Mouse (Mus musculus) neural tube, embryonic 14.5 days (tissue): ENCODE measurements at regions not wholly inside any gene's neighbourhood (a gene's known extent, or its start where the extent isn't known, plus 50 kb on each side); places are given as distances from the start of the nearest gene placed in this dataset.
A peak's percentile ranks its signal among the peaks of the same experiment; 100 is the strongest.

Source experiments
- ATAC-seq: fragments of 200-750 bp; cut with Nextera tagmentation; 2 replicates; pipeline ENCODE4 v1.8.0; 2017; ENCODE audit warnings: low read depth, mild to moderate bottlenecking, moderate TSS enrichment, moderate library complexity
- H3K27ac ChIP-seq: fragments of 300-500 bp; sonication (generic); 2 replicates; pipeline ENCODE4 v1.5.1; 2014; ENCODE audit warnings: low read depth, mild to moderate bottlenecking, control low read depth, low read length, moderate library complexity, mixed read lengths
- H3K27me3 ChIP-seq: fragments of 300-500 bp; sonication (generic); 2 replicates; pipeline ENCODE4 v1.6.1; 2014; ENCODE audit warnings: low read length; ENCODE audit not compliant: control insufficient read depth, insufficient read depth
- H3K36me3 ChIP-seq: fragments of 300-500 bp; sonication (generic); 2 replicates; pipeline ENCODE4 v1.6.1; 2014; ENCODE audit warnings: low read length, mixed read lengths; ENCODE audit not compliant: control insufficient read depth, insufficient read depth
- H3K4me1 ChIP-seq: fragments of 300-500 bp; sonication (generic); 2 replicates; pipeline ENCODE4 v1.6.1; 2014; ENCODE audit warnings: low read length; ENCODE audit not compliant: control insufficient read depth, insufficient read depth
- H3K4me2 ChIP-seq: fragments of 300-500 bp; sonication (generic); 2 replicates; pipeline ENCODE4 v1.6.1; 2014; ENCODE audit warnings: mild to moderate bottlenecking, low read depth, low read length, control low read depth
- H3K4me3 ChIP-seq: fragments of 300-500 bp; sonication (generic); 2 replicates; pipeline ENCODE4 v1.5.1; 2014; ENCODE audit warnings: low read depth, low read length, control low read depth, mixed read lengths
- H3K9ac ChIP-seq: fragments of 300-500 bp; sonication (generic); replicated peaks from 2 replicates; pipeline ENCODE4 v1.6.1; 2014; ENCODE audit warnings: low read depth, mild to moderate bottlenecking, control low read depth, low read length, mixed read lengths
- H3K9me3 ChIP-seq: fragments of 300-500 bp; sonication (generic); 2 replicates; pipeline ENCODE4 v1.6.1; 2016; ENCODE audit warnings: low read length; ENCODE audit not compliant: control insufficient read depth
- WGBS: fragments of 180-500 bp; shearing (Covaris S2); extraction: QIAGEN DNeasy Blood & Tissue Kit; methylation state at CpG from one replicate; pipeline ENCODE4 v1.1.7; 2014; 5-methylcytosine and 5-hydroxymethylcytosine counted together

DNA sequence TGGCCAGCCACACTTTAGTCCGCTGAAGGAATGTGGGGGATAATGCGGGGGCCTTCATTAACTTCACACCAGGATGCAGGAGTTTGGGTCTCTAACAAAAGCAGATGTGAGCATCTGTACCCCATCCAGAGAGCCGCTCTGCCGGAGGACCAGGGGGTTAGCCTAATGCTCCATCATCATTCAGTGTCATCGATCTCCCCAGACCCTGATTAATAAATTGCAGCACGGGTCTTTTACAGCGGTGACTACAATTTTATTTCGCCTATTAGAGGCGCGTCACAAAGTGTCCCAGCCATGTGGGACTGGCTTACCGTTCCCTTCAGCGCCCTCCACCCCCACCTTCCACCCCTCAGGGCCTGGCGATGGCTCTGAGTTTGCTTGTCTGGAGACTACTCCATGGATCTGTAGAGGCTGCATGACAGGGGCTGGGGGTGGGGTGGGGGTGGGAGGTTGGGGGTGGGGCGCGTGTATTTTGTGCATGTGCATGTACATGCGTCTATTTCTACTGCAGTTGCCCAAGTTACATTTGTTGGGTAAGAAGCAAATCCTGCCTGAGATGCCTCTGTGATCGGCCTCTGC lies 1560.8 kb upstream of the Gulo start:
- H3K9ac ChIP-seq = no peak overlapping the region
- no peaks in the 10 kb centered on the region for H3K36me3 ChIP-seq
- 15% methylated on average over 17 of the region's 17 CpGs for WGBS
- no peak overlapping the region; the same call in 1 of the 2 replicates for H3K4me2 ChIP-seq
- H3K9me3 ChIP-seq = no peaks in the 10 kb centered on the region
- no peak overlapping the region for H3K4me3 ChIP-seq
- H3K4me1 ChIP-seq = peaks cover 7% of the 10 kb centered on the region; the same call in 1 of the 2 replicates
- ATAC-seq = peak; percentile 61; the same call in 1 of the 2 replicates
- no peak overlapping the region for H3K27ac ChIP-seq
- no peaks in the 10 kb centered on the region for H3K27me3 ChIP-seq

- Histone ChIP-seq H3K9ac (no peak overlapping the region), H3K4me1 (peaks cover 7% of the 10 kb centered on the region; the same call in 1 of the 2 replicates), H3K27ac (no peak overlapping the region), H3K4me3 (no peak overlapping the region), H3K27me3 (no peaks in the 10 kb centered on the region), H3K4me2 (peak overlapping the region; percentile 11; the same call in 1 of the 2 replicates), H3K36me3 (no peaks in the 10 kb centered on the region), H3K9me3 (no peaks in the 10 kb centered on the region)
- ATAC-seq = peak; percentile 68
- WGBS = 17% methylated on average over 22 of the region's 22 CpGs
Measured at GRCm38 (mm10) chr14:67568896-67569743, 1560.1 kb upstream of the Gulo start.

DNA sequence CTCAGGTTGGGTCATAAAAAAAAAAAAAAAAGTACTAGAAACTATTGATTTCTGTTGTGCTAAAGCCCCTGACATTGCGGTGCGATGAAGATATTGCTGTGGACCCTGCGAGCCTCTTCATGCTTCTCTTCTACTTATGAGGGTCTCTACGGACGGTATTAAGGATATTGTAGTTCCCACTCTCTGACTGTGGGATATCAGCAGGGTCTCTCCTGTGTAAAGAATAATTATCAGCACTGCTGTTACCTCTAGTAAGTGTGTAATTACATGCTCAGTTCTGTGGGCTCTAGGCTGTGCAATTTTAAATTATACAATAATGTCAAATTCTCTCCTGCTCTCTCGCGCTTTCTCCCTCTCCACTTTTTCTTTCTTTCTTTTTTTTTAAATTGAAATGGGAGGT lies 1545.9 kb upstream of the Gulo start:
- ATAC-seq = peak; percentile 62; the same call in 1 of the 2 replicates

DNA sequence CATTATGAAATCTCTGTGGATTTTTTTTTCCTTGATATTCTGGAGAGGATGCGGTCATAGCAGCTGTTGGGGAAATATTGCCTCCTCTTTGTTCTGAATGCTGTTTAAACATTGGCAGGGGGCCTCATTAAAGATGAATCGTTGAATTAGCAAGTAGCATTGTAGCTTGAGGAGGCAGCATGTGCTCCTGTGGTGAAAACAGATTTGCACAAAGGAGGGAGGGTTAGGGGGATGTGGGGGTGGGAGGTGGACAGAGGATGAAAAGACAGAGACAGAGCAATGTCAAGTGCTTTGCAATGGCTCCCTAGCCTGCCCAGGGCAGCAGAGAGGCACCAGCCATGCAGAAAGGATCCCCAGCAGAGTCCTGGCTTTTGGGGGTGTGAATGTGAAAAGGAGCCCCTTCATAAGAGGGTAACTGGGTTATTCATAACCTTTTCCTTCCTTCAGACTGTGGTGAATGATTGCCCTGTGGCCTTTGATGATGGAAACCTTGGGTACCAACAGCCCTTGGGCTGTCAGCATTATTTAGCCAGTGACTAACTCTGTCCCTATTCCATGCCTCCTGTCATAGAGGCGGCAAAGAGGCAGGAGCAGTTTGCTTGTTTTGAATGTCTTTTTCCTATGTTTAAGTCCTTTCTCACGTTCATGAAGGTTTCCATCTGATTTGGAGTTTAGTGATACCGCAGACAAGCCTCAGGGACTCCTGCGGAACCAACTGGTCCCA lies 1541.6 kb upstream of the Gulo start:
- peak overlapping the region; percentile 78 for H3K27ac ChIP-seq
- H3K4me1 ChIP-seq = peaks cover 4% of the 10 kb centered on the region; the same call in 1 of the 2 replicates
- no peak overlapping the region for H3K4me3 ChIP-seq
- WGBS = 43% methylated on average over 6 of the region's 6 CpGs
- H3K4me2 ChIP-seq = no peak overlapping the region
- no peak overlapping the region for H3K9ac ChIP-seq
- H3K9me3 ChIP-seq = no peaks in the 10 kb centered on the region
- H3K36me3 ChIP-seq = no peaks in the 10 kb centered on the region
- no peaks in the 10 kb centered on the region for H3K27me3 ChIP-seq
- peak; percentile 73 for ATAC-seq

More for the DNA sequence above, 1545.9 kb upstream of the Gulo start:
- Histone ChIP-seq H3K9ac (no peak overlapping the region), H3K4me1 (peaks cover 4% of the 10 kb centered on the region; the same call in 1 of the 2 replicates), H3K36me3 (no peaks in the 10 kb centered on the region), H3K4me3 (no peak overlapping the region), H3K27me3 (no peaks in the 10 kb centered on the region), H3K27ac (peak overlapping the region; percentile 34; the same call in 1 of the 2 replicates), H3K9me3 (no peaks in the 10 kb centered on the region), H3K4me2 (no peak overlapping the region)
- 56% methylated on average over 7 of the region's 7 CpGs for WGBS

DNA sequence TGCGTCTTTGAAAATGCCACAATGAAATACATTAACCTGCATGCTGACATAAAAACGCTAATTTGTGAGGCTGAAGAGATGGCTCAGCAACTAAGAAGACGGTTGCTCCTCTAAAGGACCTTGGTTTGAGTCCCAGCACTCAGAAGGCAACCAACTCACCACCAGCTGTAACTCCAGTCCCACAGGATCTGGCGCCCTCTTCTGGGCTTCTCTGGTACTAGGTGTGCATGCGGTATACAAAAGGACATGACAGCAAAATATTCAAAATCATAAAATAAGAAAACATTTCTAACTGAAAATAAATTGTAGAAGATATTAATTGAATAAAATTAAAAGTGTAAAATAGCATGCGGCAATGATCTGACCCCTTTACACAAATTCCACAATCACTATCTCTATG lies 1539.7 kb upstream of the Gulo start:
- peaks cover 4% of the 10 kb centered on the region; the same call in 1 of the 2 replicates for H3K9me3 ChIP-seq
- H3K36me3 ChIP-seq = no peaks in the 10 kb centered on the region
- no peak overlapping the region for H3K9ac ChIP-seq
- no peak overlapping the region for H3K4me2 ChIP-seq
- 86% methylated on average over 6 of the region's 6 CpGs for WGBS
- peaks cover 4% of the 10 kb centered on the region; the same call in 1 of the 2 replicates for H3K4me1 ChIP-seq
- no peak overlapping the region for H3K27ac ChIP-seq
- H3K4me3 ChIP-seq = no peak overlapping the region
- H3K27me3 ChIP-seq = no peaks in the 10 kb centered on the region
- ATAC-seq = no peak

GRCm38 (mm10) chr14:67545036-67545435 lies 1536.0 kb upstream of the Gulo start:
- Histone ChIP-seq H3K4me2 (no peak overlapping the region), H3K9ac (no peak overlapping the region), H3K36me3 (no peaks in the 10 kb centered on the region), H3K4me1 (no peaks in the 10 kb centered on the region), H3K4me3 (no peak overlapping the region), H3K27me3 (no peaks in the 10 kb centered on the region), H3K9me3 (peaks cover 4% of the 10 kb centered on the region; the same call in 1 of the 2 replicates), H3K27ac (no peak overlapping the region)
- ATAC-seq = no peak
- WGBS = 77% methylated on average over 5 of the region's 5 CpGs

GRCm38 (mm10) chr14:67541271-67541711 lies 1532.3 kb upstream of the Gulo start:
- no peak overlapping the region for H3K4me2 ChIP-seq
- 21% methylated on average over 4 of the region's 4 CpGs for WGBS
- peaks cover 4% of the 10 kb centered on the region; the same call in 1 of the 2 replicates for H3K9me3 ChIP-seq
- peak overlapping the region; percentile 74 for H3K27ac ChIP-seq
- H3K9ac ChIP-seq = no peak overlapping the region
- peak; percentile 88 for ATAC-seq
- no peaks in the 10 kb centered on the region for H3K36me3 ChIP-seq
- H3K4me3 ChIP-seq = no peak overlapping the region
- peaks cover 8% of the 10 kb centered on the region; the same call in 1 of the 2 replicates for H3K4me1 ChIP-seq
- H3K27me3 ChIP-seq = no peaks in the 10 kb centered on the region

DNA sequence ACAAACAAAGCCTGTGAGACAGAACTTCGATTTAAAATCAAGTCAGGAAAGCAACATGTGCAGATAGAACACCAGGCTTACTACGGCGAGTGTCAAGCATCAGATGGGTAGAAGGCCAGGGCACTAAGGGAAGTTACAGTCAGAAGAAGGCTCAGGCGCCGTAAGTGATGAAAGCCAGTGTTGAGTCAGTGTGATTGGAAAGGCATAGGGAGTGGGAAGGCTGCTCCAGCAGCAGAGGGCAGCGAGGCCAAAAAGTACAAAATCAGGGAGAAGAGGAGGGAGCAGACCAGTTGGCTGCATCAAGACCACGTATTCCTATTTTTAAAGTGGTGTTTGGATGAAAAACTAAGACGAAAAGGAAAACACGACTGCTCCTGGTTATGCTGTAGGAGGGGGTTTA lies 1529.7 kb upstream of the Gulo start:
- ATAC-seq = no peak
- Histone ChIP-seq H3K9me3 (no peaks in the 10 kb centered on the region; the same call in 1 of the 2 replicates), H3K27ac (no peak overlapping the region), H3K4me2 (no peak overlapping the region), H3K4me1 (peaks cover 8% of the 10 kb centered on the region; the same call in 1 of the 2 replicates), H3K36me3 (no peaks in the 10 kb centered on the region), H3K9ac (no peak overlapping the region), H3K4me3 (no peak overlapping the region), H3K27me3 (no peaks in the 10 kb centered on the region)
- 84% methylated on average over 9 of the region's 9 CpGs for WGBS
